Mouse (Mus musculus) spleen, embryonic (tissue): ENCODE data around the gene Stk39.

ENCODE experiments used
- CTCF ChIA-PET: fragments of 350-600 bp; sonication (Branson Sonifier 250); formaldehyde crosslinking; loops from one replicate; lab custom pipeline; 2022; lab: Charles Lee

The Stk39 gene

DNA sequence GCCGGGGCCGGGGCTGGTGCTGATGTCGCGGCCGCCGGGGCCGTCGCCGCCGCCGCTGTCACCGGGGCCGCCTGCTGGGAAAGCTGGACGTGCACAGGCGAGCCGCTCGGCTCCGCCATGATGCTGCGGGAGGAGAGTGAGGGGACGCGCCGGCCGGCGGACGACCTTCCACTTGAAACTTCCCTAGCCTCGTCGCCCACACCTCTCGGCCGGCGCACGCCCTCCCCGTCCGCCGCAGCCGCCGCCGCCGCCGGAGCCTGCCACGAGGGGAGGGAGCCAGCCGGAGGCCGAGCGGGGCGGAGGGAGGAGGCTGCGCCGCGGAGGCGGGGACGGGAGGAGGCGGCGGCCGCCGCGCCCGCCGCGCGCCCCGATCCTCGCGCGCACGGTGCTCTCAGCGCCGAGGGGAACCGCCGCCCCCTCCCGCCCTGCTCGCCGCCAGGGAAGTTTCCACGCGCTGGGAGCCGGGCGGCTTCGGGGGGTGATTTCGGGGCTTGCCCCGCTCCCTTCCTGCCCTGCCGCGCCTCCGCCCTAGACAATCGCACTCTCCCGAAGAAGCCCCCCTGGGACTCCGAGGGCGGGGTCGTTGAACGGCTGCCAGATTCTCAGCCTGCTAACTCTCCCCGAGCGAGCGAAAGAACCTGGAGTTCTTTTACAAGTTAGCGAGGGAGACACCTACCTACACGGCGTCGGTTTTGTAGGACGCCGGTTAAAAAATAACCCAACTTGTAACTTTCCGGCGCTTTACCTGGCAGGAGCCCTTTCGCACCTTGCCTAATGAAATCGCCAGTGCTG is at the start of gene Stk39:
TSS of gene Stk39 (minus strand) at position 510 of the 792 bp plus-strand sequence.
- CTCF ChIA-PET = no interaction called here

DNA sequence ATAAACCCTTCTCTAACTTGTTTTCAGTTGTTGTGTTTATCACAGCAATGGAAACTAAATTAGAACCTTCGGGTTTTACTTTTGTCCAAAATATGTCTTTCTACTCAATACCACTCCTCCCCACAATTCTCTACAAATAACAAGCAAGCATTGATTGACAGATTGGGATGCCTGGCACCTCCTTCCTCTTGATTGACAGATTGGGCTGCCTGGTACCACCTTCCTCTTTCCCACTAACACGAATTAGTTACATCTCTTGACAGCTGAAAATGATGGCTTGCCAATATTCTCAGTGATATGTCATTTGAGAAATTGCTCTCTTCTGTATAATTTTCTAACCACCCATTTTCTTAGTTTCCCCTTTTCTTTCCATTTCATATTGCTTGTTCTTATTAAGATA is 43.3 kb upstream of the Stk39 start:
- CTCF ChIA-PET = no interaction called here

DNA sequence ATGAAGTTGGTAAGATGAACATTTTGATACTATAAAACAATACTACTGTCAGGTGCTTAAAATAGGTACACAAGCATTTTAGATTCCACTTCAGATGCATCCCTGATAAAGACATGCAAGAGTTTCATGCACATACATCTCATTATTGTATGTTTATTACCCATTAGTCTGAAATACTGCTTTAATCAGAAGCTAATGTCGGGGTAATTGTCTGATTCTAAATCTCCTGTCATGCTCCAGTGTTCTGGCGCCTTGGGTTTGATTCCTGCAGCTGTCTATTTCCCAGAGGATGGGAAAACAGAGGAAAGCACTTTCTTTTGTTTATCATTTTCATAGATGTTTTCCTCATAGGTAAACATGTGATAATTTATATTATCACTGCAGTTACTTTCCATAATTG is 31.1 kb upstream of the Stk39 start:
- CTCF ChIA-PET = no interaction called here

DNA sequence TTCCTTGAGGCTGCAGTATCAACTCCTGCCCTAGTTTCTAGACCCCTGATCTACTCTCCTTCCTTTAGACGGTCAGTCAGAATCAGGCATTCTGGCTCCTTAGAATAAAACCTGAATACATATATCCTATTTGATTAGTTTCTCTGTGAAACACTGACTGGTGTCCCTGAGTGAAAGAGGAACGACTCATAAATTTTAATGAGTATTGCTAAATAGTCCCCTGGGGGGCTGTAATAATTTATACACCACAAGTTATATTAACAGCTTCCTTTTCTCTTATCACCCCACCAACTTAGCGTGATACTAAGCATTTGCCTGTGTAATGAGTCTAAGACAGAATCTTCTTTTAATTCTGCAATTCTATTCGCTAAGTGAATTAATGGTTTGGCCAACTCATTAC is 30.7 kb upstream of the Stk39 start:
- CTCF ChIA-PET = no interaction called here

DNA sequence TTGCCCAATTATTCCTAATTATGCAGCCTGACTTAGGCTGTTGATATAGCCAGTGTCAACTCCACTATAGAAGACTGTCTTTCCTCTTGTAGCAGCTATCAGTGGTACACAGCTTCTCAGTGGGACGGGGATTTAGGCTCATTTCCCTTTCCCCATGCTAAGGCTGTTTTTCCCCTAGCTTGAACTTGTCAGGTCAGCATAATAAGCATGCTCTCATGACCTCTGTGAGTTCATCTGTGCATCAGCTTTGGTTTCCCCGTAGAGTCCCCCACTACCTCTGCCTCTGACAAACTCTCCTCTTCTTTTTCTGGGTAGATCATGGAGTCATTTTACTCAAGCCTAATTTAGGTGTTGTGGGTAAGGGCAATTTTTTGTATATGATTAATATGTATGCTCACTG is 30.2 kb upstream of the Stk39 start:
- CTCF ChIA-PET = no interaction called here

DNA sequence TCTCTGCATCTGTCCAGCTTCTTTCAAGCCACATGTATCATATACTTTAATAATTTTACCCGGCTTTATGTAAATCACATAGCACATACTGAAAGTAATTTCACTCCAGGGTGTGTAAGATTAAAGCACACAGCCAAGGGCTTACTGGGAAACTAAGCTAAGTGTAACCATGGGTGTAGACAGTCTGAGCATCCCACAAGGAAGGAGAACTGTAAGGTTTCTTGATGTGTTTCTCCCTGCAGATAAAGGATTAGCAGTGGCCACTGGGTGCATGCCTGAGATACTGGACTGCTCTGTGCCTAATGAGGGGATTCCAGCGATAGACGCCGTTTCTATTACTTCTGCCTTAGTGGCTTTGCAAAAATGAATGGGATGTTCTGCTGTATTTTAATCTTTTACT is 14.2 kb upstream of the Stk39 start:
- CTCF ChIA-PET = no interaction called here

DNA sequence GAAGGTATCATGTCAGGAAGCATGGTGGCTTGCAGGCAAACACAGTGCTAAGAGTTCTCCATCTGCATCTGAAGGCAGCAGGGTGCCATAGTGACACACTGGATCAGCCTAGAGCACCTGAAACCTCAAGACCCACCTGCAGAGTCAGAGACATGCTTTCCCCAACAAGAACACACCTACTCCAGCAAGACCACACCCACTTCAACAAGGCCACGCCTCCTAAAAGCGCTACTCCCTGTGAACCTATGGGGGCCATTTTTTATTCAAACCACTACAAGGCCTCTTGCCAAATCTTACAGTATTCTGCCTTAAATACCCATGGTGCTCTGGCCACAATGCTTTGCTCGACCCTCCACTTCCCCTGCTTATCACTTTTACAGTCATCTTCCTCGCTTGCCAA is 13.1 kb upstream of the Stk39 start:
- CTCF ChIA-PET = no interaction called here

DNA sequence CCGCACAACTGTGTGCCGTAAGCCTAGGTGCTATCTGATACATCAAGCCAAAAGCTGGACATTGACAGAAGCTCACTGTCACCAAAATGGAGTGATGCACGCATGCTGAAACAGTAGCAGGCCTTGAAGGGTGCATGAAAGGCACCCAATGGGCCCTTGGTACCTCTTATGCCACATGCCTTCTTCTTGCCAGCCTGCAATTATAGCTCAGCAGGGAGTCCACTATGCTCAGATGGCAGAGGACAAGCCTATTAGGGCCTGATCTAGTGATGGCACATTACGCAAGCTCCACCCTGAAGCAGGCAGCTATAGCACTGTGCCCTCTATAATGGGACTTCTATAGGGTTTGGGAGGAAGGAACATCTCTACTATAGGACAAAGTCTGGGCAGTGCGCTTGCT is 10.8 kb upstream of the Stk39 start:
- CTCF ChIA-PET = no interaction called here

DNA sequence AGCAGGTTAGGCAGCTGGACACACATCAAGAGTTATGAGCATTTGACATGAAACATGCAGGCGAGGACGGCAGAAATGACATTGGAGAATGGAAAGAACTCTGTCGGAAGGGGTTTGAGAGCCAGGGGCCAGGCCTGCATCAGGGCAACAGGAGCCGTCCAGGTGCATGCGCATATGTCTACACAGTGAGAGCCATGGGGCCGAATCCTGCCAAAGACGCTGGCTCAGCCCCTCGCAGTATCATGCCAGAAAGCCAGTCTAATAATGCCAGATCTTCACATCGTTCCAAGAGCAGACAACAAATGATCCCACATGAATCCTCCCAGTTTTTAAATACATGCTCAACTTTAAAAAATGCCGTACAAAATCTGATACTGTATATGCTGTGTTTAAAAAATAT is 7.8 kb upstream of the Stk39 start:
- CTCF ChIA-PET = no interaction called here

DNA sequence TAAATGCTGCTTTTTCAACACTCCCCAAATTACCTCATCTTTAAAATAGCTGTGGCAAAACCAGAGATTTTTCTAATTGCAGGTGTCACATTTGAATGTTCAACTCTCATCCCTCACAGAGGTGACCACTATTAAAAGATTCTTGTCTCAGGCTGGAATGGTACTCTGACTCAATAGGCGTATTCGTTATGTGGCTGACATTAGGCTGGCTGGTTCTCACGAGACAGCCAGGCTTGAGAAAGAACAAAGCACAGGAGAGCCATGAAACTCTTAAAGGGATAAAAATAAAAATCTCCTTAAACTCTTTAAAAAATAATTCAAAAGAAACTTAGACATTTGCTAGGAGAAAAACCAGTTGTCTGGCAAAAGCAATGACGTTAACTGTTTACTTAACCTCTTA is 853 bp upstream of the Stk39 start:
- CTCF ChIA-PET = no interaction called here

DNA sequence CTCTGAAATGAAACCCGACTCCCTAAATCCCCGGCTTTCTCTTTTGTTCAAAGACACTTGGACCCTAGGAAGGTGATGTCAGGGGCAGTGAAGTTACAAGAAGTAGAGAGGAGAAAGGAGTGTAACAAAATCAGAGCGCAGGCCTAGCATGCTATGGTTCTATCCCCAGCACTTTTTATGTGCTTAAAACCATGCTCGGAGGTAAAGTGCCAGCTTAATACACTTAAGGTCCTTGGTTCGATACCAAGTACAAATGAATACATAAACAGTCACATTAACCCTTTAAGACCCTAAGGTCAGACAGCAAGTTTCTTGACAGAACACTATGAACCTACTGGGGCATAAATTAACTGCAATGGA is 463 bp upstream of the Stk39 start:
- CTCF ChIA-PET = no interaction called here

DNA sequence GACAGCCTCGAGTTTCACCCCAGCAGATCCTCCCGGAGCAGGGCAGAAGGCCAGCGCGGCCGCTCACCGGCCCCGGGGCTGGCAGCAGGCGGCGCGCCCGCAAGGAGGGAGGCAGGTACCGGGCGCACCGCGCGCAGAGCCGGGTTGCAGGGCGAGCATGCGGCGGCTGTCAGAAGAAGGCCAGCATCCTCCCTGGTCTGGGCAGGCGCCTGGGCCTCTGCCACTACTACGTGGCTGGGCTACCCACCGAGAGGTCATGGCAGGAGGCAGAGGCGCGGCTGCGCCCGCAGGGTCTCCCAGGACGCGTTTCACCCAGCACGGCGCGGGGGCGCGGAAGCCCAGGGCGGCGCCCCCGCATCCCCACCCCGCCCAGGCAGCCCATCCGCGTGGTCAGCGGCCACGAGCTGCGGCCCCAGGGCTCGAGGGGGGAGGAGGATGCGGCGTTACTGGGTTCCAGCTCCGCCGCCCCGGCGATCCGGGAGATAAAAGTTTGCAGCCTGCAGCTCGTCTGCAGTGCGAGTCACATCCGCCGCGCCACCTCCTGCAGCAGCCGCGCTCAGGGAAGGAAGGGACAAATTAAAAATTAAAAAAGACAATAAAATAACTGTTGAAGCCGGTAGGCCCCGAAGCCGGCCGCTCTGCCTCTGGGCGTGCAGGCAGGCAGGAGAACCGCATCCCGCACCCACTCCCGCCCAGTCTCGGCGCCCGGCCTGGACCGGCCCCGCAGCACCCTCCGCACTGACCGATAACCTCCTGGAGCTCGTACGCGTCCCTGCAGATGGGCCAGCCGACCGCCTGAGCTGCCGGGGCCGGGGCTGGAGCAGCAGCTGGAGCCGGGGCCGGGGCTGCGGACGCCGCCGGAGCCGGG is 943 bp downstream of the Stk39 start:
- CTCF ChIA-PET = no interaction called here

DNA sequence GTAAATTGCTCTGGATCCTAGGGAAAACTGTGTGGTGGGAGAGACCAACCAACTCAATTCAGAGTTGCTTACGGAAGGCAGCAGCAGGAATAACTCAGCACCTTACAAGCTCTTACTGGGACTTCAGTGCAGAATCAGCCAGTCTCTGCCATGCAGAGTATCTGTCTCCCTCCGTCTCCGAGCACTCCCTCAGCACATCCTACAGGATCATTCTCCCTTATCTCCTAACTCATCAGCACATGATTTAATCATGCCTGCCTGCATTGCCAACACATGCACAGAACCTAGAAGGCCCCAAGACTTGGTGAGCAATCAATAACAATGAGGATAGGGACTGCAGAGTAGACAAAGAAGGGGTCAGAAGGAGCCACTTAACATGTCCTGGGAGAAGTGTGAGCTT is 2.6 kb downstream of the Stk39 start:
- CTCF ChIA-PET = no interaction called here

DNA sequence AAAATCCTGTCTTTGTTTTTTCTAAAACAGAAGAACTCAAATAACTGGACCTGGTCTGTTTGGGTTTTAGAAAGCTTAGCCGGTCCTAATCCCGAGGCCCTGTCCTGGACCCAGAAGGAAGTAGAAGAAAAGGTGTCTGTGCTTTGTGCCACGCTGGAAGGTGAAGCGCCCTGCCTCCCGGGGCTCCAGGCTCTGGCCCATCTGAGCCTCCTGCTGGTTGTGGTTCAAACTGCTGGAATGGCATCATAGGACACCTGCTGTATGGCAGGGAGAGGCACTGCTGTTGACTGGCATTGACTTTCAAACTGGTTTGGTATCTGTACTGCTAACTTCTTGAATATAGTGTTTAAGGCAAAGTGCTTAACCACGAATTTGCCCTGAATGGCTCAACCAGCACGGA is 3.4 kb downstream of the Stk39 start:
- CTCF ChIA-PET = no interaction called here

DNA sequence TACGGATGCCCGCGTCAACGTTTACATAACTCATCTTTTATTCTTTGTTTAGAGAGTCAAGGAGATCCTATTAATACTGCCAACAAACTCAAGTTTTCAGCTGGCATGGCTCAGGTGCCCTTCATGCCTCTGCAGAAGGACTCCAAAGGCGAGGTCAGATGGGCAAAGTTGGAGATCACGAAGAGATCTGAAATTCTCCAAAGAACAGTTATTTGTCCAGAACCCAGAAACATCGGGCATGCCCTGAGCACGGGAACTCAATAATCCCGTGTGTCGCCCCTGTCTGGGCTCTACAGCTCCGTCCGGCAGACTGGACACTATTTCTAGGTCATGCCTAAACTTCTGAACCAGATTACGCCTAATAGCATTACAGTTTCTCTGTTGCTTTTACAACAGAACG is 3.8 kb downstream of the Stk39 start:
- CTCF ChIA-PET = no interaction called here

DNA sequence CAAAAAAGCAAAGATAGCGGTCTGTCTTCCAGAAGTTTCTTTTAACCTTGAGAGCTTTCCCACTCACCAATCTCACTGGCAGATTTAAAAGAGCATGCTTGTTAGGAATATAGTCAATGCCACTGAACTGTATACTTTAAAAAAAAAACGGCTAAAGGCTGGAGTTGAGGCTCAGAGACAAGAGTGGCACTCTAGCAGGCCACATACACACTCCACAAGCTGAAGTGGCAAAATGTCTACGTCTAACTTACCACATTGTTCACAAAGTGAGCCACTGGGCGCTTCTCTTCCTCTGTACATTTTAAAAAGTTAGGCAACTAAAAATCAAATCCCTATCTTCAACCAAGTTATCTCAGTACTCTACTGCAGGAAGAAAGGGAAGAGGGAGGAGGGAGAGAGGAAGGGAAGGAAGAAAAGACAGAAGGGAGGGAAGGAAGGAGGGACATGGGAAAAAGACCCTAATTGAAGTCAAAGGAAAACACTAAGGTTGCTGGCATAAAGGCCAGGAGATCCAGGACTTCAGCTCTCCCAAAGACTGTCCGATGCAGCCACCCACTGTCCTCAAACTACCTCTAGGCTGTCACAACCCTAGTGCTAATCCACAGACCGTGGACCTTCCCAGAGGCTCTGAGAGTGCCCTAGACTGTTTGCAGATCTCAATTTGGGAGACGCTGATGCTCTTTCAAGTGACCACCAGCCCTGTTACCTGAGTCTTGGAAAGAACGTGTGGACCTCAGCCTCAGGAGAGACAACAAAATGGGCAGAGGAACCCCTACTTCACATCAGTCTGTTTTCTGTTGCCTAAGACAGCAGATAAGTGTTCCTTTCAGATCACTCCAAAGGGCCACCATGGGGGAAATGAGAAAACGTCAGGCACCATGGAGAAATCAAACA is 4.7 kb downstream of the Stk39 start:
- CTCF ChIA-PET = no interaction called here

DNA sequence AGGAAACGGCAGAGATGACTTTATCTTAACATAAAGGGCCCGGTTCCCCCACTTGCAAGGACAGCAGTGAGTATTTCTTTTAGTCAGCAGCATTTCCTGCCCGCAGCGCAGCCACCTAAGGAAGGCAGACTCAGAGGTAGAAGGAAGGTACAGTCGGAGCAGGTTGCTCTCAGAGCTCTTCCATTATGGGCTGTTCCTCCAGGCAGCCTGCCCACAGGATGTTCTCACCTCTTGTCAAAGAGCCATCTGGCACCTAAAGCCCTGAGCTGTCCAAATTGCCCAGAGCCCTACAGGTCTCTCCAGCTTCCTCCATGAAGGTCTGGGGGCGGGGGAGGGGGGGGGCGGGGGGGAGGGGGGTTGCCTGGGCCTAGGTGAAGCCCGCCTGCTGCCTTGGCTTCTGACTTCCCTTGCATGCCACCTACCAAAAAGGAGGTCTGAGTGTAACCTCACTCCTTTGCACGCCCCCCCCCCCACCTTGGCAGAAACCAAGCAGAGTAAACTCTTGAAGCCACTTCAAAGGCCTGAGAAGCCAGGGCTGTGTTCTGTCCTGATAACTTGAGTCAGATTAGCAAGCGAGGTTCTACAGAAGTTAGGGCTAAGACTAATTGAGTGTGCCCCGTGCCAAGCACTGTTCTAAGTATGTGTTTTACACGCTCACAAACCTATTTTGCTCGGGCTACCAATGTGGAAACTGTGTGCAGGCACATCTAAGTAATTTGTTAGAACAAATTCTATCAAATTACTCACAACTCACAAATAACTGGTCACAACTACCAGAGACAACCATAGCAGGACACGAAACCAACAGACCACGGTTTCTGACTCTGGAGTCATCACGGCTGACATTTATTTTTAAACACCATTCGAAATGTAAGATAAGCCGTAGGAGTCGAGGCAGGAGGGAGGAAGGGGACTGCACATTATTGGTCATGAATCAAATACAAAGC is 5.7 kb downstream of the Stk39 start:
- CTCF ChIA-PET = no interaction called here

DNA sequence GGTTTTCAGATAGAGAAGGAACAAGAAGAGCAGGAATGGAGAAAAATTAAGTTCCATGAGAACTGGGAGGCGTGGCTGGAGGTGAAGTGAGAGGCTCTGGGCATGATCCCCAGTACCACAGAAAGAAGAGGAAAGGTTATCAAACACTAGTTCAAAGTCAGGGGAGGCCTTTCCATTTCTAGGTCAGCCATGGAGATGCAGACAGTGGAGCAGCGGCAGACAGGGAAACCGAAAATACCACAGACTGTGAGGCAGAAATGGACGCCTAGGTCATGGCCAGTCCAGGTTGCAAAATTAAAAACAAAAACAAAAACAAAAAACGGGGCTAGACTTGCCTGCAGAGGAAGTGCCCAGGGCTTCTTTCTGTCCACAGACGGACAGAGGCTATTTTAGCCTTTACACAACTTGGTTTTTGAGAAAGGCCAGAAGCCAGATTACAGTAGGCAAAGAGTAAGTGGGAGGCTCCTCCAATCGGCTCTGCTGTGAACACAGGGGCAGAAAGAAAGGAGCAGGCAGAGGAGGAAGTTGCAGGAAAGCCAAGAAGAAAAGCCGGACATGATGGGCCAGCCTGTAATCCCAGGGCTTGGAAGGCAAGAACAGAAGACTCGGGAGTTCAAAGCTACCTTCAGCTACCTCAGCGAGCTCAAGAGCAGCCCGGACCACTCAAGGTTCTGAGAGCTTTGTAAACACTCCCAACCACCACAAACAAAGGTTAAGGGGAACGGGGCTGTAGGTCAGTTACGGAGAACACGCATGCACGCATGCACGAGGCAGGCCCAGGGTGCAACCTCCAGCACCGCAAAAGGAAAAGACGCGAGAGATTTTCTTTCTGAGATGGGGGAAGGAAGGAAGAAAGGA is 6.6 kb downstream of the Stk39 start:
- CTCF ChIA-PET = no interaction called here

DNA sequence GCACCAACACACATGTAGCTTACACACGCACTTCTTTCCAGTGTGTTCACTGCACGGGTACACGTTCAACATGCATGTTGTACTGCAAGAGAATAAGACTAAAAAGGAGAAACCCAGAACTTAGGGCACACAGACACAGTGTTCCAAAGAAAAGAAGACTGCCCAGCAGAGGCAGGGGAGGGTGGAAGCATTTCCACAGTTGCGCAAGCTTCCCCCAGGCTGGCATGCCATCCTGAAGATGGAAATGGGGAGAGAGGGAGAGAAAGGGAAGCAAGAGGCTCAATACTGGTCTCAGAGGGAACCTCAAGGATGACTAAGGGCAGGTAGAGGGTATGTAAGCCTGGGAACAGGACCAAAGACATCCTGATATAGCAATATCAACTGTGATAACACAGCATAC is 7.6 kb downstream of the Stk39 start:
- CTCF ChIA-PET = no interaction called here

DNA sequence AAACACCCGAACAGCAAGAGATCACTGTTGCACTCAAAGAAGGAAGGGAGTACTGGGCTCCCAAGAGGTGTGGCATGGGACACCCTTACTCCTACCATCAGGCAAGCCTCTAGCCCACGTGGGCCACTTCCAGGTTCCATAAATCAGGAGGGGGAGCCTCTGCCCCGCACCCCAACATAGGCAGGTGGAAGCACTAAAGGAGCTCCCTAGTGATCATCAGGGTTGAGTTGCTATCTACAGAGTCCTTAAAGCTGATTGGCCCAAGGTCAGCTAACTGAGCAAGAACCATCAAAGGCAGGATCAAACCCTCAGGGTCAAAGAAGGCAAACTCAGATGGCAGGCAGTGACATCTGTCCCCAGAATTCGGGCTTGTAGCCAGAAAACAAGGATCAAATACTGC is 8.3 kb downstream of the Stk39 start:
- CTCF ChIA-PET = no interaction called here
